Mouse (Mus musculus): ENCODE data around the gene Gne.

Gne gene

GRCm38 (mm10) chr4:44083945-44084344 lies at the start of gene Gne:
Gene Gne, minus strand, starts transcription at chr4:44084177.
- in situ Hi-C loops (cut with MboI; ENCODE audit: low sequenced_read_pairs): no loop called here

GRCm38 (mm10) chr4:44126805-44127204 lies 42.8 kb upstream of the Gne start:
- in situ Hi-C loops (cut with MboI; ENCODE audit: low sequenced_read_pairs): no loop called here

- in situ Hi-C loops (cut with MboI; ENCODE audit: low sequenced_read_pairs): loop anchor here (5.0 kb wide), 1 partner anchor 52 kb away; no protein-coding TSS in a partner anchor
Observed at GRCm38 (mm10) chr4:44119410-44120201, 35.6 kb upstream of the Gne start.

GRCm38 (mm10) chr4:44115046-44115445 lies 31.1 kb upstream of the Gne start:
- in situ Hi-C loops (cut with MboI; ENCODE audit: low sequenced_read_pairs): loop anchor here (5.0 kb wide), 1 partner anchor 48 kb away; no protein-coding TSS in a partner anchor

GRCm38 (mm10) chr4:44113393-44114138 lies 29.6 kb upstream of the Gne start:
- in situ Hi-C loops (cut with MboI; ENCODE audit: low sequenced_read_pairs): no loop called here

- in situ Hi-C loops (cut with MboI; ENCODE audit: low sequenced_read_pairs): no loop called here
Observed at GRCm38 (mm10) chr4:44112741-44113140, 28.8 kb upstream of the Gne start.

GRCm38 (mm10) chr4:44110771-44111170 lies 26.8 kb upstream of the Gne start:
- in situ Hi-C loops (cut with MboI; ENCODE audit: low sequenced_read_pairs): no loop called here

- in situ Hi-C loops (cut with MboI; ENCODE audit: low sequenced_read_pairs): no loop called here
Observed at GRCm38 (mm10) chr4:44108297-44108696, 24.3 kb upstream of the Gne start.

GRCm38 (mm10) chr4:44107339-44107738 lies 23.4 kb upstream of the Gne start:
- in situ Hi-C loops (cut with MboI; ENCODE audit: low sequenced_read_pairs): no loop called here

- in situ Hi-C loops (cut with MboI; ENCODE audit: low sequenced_read_pairs): no loop called here
Observed at GRCm38 (mm10) chr4:44106297-44106821, 22.4 kb upstream of the Gne start.

GRCm38 (mm10) chr4:44104195-44104917 lies 20.4 kb upstream of the Gne start:
- in situ Hi-C loops (cut with MboI; ENCODE audit: low sequenced_read_pairs): no loop called here

GRCm38 (mm10) chr4:44103620-44104019 lies 19.6 kb upstream of the Gne start:
- in situ Hi-C loops (cut with MboI; ENCODE audit: low sequenced_read_pairs): no loop called here

GRCm38 (mm10) chr4:44097576-44098335 lies 13.8 kb upstream of the Gne start:
- in situ Hi-C loops (cut with MboI; ENCODE audit: low sequenced_read_pairs): no loop called here

- in situ Hi-C loops (cut with MboI; ENCODE audit: low sequenced_read_pairs): no loop called here
Observed at GRCm38 (mm10) chr4:44094475-44094874, 10.5 kb upstream of the Gne start.

GRCm38 (mm10) chr4:44092359-44092758 lies 8.4 kb upstream of the Gne start:
- in situ Hi-C loops (cut with MboI; ENCODE audit: low sequenced_read_pairs): no loop called here

GRCm38 (mm10) chr4:44085566-44085965 lies 1.6 kb upstream of the Gne start:
- in situ Hi-C loops (cut with MboI; ENCODE audit: low sequenced_read_pairs): no loop called here

- in situ Hi-C loops (cut with MboI; ENCODE audit: low sequenced_read_pairs): no loop called here
Observed at GRCm38 (mm10) chr4:44084602-44085325, 787 bp upstream of the Gne start.

- in situ Hi-C loops (cut with MboI; ENCODE audit: low sequenced_read_pairs): no loop called here
Observed at GRCm38 (mm10) chr4:44078358-44078933, 5.5 kb downstream of the Gne start.

GRCm38 (mm10) chr4:44074422-44074821 lies 9.6 kb downstream of the Gne start:
- in situ Hi-C loops (cut with MboI; ENCODE audit: low sequenced_read_pairs): no loop called here

All from CH12F3 (cell line).